Mouse (Mus musculus): ENCODE measurements at regions not wholly inside any gene's neighbourhood (a gene's known extent, or its start where the extent isn't known, plus 50 kb on each side); places are given as distances from the start of the nearest gene placed in this dataset.

DNA sequence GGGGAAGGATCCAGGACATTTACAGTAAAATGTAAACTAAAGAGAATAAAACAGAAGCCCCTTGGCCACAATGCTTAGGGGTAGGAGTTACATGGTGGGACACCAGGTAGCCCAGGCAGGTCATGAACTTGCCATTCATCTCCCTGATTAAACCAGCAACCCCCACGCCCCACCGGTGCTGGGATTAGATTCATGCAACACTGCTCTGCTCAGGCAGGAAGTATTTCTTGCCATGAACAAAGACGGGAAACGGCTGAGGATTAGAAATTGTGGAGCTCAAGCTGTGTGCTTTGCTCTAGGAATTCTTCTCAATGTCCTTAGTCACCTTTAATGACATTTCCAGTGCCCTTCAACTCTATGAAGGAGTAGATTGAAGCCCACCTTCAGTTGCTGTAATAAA lies 93.2 kb upstream of the Ubl3 start:
- DNase-seq: no peak

DNA sequence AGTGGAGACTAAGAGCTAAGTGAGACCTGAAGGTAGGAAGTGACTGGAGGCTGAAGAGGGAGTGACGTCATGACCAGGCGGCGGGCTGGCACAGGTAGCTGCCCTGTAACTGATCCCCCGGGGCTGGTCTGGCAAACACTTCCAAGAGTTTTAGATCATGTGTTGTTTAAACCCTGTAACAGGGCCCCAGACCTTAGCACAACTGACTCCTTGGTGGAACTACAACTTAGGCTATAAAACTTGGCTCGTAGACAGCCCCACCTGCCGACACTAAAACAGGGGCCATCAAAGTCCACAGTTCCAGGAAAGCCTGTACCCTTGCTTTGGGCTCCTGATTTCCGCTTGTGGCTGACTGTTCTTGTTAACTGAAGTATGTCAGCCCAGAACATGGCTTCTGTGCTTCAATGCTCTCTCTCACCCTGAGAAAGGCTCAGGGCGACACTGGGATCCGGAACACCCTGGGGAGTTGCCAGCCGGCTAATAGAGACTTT lies 92.6 kb upstream of the Ubl3 start:
- DNase-seq: peak; percentile 32 to 55

DNA sequence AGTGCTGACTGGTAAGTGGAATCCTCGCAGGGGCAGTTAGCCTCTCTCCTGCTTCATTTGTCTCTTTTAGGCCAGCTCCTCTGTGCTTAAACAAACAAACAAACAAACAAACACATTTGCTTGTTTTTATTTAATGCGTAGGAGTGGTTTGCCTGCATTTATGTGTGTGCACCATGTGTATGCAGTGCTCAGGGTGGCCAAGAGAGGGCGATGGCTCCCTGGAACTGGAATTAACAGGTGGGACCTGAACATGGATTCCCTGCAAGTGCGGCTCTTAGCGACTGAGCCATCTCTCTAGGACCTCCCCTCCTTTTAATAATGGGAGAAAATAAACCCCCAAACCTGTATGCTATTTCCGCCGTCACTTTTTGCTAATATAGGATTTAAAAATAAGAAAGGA lies 91.8 kb upstream of the Ubl3 start:
- DNase-seq: no peak

DNA sequence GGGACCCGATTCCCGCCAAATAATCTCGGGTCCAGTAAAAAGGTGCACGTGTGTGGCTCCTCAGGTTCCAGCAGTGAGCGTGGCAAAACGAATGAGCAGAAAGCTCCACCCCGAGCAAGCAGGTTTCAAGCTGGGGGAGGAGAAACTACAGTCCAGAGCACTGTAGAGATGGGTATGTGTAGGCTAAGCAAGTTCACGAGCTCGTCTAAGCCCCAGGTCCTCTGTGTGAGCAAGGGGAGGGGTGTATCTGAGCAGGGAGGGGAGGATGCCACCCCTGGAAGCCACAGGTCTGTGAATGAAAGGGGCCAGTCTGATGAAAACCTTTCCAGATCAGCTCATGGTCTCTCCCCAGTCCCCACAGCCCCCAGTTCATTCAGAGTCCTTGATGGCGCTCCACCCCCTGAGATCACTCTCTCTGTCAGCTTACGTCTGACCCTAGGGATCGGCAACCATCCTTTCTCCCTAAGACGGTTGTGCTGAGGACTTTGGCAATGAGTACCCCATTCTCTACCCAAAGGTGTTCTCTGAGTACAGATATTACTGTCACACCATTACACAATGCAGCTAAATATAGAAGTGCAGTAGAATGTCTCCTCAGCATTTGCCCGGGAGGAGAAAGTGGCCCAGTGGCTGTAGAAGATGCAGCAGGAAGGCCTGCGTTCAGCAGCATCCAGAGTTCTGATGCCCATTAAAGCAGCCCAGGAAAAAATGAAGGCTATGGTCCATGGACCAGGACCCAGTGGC lies 89.2 kb upstream of the Ubl3 start:
- DNase-seq: no peak

DNA sequence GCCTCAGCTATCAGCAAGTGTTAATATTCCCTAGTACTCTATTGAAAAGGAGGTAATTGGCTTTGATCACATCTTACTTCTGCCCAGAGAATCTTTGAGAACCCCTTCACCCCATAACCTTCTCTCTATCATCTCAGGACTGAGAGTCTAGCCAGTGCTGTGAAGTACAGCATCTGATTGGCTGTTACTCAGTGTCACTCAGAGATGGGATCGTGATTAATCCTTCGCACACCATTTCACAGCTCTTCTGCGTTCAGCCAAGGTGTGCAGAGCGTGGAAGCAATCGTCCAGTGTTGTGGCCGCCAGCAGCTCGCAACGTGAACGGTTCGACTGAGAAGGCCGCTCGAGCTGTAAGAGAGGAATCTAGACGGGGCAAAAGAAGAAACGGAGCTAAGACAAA lies 87.9 kb upstream of the Ubl3 start:
- DNase-seq: no peak

DNA sequence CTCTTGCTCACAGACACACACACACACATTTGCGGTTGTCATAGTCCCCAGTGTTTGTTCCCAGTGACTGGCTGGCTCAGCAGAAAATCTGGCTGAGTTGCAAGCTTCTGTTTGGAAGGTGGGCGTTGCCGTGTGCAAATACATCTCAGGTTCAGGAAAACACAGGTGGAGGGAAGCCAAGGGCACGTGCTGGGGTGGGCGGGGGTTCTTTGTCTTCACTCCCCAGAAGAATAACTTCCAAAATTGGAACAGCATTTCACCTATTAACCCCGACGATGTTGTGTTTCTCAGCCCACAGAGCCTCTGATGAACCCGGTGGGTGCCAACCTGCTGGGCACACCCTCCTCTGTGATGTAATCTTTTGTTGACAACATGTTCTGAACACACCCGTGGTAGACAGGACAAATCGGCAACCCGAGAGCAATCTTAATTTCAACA lies 82.3 kb upstream of the Ubl3 start:
- peak; percentile 26 to 47 for DNase-seq

DNA sequence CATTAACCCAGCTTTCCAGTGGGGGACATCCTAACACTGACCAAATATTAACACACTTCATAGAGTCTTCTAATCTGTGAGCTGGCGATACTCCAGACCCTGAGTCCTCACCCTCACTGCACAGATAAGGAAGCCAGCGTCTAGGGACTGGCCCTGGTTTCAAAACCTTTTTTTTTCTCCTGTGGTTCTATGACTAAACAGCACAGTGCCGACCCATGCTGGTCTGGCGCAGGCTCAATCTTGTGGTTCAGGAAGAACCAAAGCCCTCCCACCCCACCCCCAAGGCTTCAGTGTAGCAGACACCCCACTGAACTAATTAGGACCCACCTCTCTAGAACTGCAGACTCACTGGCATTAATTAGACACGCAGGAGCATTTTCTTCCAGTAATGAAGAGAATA lies 81.4 kb upstream of the Ubl3 start:
- peak; percentile 33 to 34 for DNase-seq

DNA sequence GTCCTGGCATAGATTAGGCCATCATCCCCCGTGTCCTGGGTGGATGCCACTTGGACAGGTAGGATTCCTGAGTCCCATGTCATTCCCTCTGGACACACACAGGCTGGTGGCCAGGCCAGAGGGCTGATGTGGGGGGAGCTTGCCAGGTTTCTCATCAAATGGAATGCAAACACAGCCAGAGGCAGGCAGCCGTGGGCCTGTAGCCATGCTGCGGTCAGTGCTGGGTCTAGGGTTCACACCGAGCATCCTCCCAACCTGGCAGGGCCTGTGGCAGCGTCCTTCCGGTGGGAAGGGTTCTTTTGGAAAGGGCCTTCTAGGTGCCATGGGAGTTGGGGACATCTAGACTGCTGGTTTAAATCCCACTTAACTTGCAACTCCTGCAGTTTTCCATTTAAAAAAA lies 80.7 kb upstream of the Ubl3 start:
- peak; percentile 27 to 41 for DNase-seq

DNA sequence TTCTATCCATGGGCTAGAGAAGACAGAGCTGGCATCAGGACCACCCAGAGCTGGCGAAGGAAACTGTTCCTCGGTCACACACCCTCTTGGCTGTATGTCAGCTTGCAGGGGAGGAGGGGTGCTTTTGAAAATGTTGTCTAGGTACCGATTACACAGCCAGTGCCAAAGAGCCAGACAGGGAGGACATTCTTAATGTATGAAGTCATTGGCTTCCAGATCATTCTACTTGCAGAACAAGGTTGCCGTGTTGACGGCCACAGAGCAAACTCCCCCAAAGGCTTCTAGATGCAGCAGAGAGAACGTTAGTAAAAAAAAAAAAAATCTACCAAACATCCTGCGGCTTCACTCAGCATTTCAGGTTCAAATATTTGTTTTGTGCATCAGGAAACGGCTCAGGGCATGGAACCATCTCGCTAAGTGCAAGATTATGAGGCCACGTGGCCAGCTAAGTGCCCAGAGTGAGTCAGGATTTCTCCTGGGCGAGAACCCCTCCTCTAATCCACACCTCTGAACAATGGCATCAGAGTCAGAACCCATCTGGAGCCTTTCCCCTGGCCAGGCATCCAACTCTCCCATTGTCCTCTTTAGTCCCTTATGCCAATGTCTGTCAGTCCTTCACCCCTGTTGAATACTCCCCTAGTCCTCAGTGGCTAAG lies 80.1 kb upstream of the Ubl3 start:
- DNase-seq: peak; percentile 46 to 61

DNA sequence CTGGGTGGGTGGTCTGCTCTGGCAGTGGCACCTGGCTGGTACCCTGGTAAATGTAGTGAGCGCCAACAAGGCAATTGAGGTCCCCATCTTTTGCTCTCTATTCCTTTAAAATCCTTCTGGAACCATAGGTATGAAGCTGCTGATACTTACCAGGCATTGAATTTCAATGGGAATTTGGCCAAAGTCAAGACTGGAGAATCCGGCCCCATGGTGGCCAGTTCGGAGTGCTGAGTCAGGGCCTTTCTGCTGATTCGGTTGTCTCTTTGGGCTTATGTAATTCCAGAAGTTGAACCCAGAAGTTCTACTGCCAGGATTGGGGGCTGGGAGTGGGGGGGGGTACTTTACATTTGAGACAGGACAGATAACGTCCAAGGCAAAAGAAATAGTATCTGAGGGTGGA lies 79.0 kb upstream of the Ubl3 start:
- DNase-seq: no peak

DNA sequence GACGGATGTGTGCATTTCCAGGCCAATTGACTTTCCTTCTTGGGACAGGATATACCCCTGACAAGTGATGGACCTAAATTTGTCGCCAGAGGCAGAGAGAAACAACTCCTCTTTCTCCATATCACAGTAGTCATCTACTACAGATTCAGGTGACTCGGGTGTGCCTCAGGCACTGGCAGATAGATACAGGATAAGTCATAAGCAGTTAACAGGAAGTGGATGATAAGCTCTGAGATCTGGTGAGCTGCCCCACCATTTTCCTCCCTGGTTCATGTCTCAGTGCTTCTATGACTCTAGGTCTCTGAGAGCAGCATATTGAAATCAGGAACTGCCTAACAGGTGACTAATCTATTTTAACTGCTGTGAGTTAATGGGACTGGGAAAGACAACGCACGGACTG lies 73.4 kb upstream of the Ubl3 start:
- no peak for DNase-seq

DNA sequence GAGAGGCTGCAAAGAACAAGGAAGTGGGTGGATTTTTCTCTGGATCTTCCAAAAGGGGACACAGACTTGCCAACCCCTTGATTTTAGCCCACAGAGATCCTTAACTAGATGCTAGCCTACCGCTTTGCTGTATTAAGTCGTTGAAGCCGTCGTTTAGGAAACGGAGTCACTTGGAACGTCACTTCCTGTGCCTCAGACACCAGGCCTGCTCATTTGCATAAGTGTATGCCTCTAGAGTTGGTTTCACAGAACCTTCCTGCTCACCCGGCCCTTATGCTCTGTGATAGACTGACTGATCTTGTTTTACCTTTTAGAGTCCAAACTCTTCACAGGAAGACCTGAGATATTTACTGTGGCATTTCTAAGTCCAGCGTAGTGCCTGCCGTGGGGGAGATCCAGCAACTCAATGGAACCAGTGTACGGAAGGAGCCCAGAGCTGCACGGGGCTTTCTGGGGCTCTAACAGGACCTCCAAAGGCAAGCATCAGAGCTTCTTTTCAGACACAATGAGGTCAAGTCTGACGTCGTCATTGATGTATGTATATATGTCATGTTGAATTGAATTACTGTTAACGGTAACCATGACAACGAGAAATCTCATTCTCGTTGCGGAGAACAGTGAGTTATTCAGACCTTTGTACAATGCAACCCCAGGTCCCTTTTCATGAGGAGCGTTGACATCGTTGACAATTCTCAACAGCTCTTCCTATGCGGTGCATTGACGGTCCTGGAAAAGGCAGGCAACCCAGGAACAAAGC lies 72.2 kb upstream of the Ubl3 start:
- no peak for DNase-seq

DNA sequence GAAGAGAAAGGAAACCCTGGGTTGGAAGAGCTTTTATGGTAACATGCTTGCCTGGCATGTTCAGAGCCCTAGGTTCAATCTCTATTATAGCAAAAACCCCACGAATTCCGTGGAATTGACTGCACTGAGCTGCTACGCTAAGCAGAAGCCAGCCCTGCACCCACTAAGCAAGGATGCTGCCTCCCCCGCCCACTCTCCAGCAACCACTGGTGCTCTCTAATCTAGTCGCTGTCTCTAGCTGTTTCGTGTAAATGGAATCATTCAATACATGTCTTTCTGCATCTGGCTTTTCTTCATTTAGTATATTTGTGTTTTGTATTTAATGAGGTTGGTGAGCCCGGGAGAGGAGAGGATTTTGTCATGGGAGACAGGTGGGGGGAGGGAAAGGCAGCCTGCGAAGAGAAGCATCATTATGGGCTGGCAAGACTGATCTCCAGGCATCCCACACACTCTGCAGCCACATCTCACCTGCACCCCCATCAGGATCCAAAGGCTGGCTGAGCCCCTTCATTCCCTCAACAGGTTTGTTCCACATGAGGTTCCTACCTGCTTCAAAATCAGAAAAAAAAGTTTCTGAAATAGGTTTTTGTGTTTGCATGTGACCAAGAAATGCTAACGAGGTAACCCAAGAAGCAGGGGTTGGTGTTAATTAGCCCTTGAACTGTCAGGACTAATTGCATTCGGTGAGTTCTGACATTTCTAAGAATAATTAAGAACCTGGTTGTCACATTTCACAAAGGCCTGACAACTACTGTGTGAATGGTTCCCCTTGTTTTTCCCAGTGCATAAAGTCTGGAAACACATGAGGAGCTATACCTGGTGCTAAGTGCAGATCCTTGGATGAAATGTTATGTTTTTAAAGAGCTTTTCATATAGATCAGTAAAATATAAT lies 68.6 kb upstream of the Ubl3 start:
- DNase-seq: no peak

DNA sequence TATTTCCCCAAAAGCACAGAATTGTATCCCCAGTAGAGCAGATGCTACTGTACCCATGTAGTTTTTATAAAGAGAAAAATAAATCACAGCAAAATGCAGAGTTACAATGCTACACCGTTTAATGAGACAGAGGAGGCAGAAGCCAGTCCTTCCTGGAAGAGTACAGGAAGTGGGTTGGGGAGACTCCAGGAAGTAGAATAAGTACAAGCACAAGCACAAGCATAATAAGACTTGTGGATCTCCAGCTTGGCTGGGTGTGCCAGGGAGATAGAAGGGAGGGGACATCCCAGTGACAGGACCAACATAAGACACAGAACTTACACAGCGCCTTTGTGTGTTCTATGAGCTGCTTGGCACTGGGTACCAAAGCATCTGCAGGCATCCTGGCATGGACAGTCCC lies 67.3 kb upstream of the Ubl3 start:
- DNase-seq: no peak

DNA sequence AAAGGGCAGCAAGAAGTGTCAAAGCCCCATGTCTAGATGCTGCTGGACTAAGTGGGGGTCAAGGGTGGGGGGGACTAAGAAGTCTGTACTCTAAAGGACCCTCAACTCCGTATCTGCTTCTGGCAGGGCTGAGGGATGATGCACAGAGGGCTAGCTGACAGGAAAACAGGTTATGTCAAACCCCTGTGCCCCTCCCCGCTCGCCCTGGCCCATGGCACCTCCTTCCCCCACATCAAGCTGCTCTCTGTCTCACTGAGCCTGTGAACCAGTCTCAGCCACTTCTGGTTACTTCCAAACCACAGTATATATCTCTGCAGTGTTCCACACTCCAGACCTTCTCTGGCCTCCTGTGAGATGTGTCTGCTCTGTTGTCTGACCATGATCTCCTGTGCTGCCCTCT lies 63.8 kb upstream of the Ubl3 start:
- DNase-seq: no peak

DNA sequence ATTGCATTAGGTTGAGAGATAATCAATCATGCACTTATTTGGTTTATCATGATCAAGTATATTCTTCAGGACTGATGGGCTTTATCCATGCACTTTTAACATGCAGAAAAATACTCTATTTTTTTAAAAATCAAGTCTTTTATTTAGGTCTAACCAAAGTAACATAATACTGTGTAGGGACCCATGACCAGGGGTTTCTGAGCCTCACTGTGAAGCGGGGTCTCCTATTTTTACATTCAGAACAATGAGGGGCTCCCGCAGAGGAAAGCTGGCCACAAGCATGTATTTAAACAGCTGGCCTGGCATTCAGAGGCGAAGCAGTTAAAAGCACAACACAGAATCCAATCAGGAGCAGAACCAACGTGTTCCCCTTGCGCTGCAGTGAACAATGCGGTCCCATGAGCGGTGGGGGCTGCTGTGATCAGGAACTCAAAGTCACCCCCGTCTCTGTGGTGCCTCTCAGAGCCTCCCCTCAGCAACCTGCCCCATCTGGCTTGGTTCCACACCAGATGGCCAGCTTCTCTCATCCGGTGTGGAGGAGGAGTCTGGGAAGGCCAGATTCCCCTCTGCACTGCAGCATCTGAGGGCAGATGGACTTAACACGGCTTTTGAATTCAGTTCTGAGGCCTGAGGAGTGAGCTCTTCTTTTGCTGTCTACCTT lies 63.2 kb upstream of the Ubl3 start:
- DNase-seq: peak in 1 of 2 experiments; percentile 34

DNA sequence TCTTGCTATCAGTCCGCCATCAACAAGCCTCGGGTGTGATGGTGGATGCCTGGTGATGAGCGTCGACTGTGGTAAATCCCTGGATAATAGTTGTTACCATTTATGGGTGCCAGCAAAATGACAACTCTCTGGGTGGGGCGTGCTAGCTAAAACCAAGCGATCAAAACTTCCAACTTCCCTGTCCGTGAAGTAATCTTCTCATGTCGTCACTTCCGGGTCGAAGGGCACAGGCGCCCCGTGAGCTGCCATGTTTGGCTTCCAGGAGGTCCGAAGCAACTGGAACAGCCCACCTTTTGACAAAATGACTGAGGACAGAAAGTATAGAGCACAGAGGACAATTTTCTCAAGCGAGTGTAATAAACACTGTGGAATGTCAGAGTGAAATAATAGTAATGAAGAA lies 62.5 kb upstream of the Ubl3 start:
- DNase-seq: no peak

DNA sequence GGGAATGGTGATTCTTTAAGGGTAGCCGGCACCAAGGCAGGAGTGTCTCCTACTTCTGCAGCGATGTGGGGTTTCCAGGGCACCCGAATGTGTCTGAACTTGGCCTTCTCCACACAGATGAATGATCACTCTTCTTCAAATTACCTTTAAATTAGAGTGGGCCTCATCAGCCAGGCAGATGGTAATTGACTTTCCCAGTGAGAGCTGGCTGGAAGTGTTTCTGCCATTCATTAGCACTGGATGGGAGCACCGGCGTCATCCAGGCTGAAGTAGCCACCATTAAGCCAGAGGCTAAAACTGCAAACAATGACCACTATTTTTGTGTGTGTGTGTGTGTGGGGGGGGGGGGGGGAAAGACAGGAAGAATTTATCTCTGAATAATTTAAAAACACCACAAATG lies 58.7 kb upstream of the Ubl3 start:
- no peak for DNase-seq

DNA sequence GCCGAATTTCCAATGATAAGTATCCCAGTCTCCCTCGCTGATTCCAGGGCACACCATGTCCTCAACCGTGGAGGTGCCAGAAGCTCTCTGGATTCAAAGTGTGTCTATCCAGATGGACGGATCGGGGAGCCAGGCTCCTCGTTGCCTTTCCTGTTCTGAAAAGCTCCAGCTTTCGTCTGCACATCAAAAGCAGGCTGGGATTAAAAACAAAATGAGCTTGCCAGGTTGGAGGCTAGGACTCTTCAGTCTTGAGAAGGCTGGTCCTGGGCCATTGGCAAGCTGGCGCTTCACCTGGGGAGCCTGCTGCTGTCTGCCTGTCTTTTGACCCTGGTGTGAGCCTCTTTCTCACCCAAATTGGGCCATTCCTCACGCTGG lies 56.9 kb upstream of the Ubl3 start:
- DNase-seq: no peak

DNA sequence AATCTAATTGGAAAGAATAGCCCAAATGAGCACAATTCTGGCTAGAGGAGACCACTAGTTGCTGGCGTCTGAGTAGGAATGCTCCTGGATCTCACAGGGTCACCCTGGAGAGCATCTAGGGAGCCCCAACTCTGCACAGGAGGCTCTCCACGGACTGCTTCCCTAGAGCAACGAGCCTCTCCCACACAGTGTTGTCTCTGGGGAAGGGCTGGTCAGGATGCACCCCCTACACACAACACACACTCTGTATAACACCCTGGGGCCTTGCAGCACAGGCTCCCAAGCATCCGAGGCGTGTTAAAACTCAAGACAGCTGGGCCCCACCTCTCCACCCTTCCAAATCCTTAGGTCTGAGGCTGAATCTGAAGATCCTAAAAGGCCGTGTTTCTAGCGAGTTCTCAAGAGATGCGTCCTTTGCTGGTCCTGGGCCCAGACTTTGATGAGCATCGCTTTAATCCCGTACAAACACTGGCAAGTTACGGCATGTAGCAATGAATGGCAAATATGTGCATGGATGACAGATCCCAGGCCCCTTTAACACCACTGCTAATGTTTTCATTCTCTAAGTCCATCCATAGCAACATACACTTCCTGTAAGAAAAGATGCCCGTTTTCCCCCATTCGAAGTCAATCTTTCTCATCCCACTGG lies 56.4 kb upstream of the Ubl3 start:
- DNase-seq: no peak

DNA sequence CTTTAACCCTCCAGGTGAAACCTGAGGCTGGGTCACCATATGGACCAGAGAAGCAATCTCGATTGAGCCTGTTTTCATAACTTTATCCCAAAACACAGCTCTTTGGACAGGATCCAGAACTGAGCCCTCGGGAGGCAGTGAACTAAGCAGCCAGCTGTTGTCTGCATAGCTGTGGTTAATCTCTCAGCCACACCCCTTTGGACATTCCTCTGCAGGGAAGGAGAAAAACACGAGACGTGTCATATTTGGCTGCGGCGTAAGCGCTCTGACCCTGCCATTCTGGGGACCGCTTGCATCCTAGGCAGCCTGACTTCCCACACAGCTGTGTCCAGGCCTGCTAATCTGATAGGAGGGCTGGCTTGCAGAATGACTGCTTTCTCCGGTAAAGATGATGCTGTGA lies 55.6 kb upstream of the Ubl3 start:
- peak; percentile 71 to 90 for DNase-seq

DNA sequence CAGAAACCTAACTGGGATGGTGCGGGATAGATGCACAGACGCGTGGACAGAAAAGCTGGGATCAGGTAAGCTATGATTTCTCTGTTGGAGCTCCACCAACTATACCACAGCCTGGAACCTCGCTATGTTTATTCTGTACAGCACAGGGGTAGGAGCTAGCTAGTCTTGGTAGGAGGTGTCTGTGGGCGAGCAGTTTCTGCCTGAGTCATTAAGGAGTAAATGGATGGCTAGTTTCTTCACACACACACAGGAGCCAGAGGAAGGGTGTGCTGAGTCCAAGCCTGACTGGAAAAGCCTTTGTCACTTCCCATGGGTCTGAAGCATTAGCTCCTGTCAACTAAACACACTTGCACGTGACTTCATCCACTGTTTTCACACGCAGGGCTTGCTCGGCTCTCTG lies 53.1 kb upstream of the Ubl3 start:
- DNase-seq: no peak

Measured in lung, postnatal 4 days (tissue).